Mouse (Mus musculus) megakaryocyte, embryonic 14.5 days (primary cell): ENCODE data around the gene Yars. TPM values are rescaled to one million over a fixed set of nuclear protein-coding genes. Genes with fewer than 3 reads are reported as not detected.
"Not testable (repeated sequence)": the region's sequence is repeated elsewhere in the genome, so short reads cannot be mapped to it uniquely, and the experiment has no call there.

Experiments
- H3K27me3 ChIP-seq: replicated peaks from 2 replicates; pipeline ENCODE3; 2012; ENCODE audit warnings: inconsistent platforms
- H3K36me3 ChIP-seq: replicated peaks from 2 replicates; pipeline ENCODE3; 2012; ENCODE audit warnings: low read length, inconsistent platforms, mixed read lengths
- H3K4me1 ChIP-seq: 2 replicates; pipeline ENCODE4 v1.6.1; 2012; ENCODE audit warnings: inconsistent platforms
- H3K4me3 ChIP-seq: replicated peaks from 2 replicates; pipeline ENCODE3; 2012; ENCODE audit warnings: moderate library complexity, mild to moderate bottlenecking, inconsistent platforms
- H3K9me3 ChIP-seq: 2 replicates; pipeline ENCODE4 v1.6.1; 2012; ENCODE audit warnings: inconsistent platforms
- FLI1 ChIP-seq: IDR thresholded peaks from 2 replicates; pipeline ENCODE4 v1.6.1; 2012; ENCODE audit warnings: low read length, inconsistent platforms, mixed read lengths
- GATA1 ChIP-seq: IDR thresholded peaks from 3 replicates; pipeline ENCODE4 v1.6.1; 2012; ENCODE audit warnings: mixed read lengths, low read length, inconsistent platforms, borderline replicate concordance
- polyA plus RNA-seq: library from polyadenylated mRNA; stranded (reverse); fragments of >175 nt; gene quantifications from 2 replicates; pipeline ENCODE4 v1.2.3, GENCODE M21; 2012; ENCODE audit warnings: low replicate concordance; ENCODE audit not compliant: insufficient read depth

Yars gene
- polyA plus RNA-seq, 1 experiment, result 17.4 TPM

DNA sequence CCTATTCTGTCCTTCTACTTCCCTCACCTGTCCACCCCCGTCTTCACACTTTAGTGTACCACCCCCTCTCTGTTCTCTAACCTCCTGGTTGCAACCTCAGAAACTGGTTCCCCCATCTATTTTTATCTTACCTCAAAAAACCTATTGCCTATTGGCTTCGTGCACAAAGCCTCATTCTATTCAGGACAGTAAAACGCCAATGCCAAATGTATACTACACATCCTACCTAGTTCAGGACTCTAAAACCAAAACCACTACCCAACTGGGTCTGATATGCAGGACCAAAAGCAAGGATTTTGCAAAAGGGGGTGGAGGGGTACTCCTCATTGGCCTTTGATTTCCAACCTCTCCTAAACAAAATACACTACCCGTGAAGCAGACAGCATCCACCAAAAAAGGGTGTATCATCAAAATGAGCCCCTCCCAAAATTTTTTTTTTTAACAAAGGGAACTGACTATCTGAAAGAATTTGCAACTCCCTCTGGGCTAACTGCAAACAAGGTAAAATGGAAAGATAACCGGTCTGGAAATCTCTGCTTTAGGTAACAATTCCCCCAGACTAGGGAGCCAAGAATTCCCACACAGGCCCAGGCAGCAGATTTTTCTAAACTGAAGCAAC lies 1.4 kb upstream of the Yars start:
- no peak for TF ChIP-seq GATA1
- no peak for TF ChIP-seq FLI1
- H3K4me3 ChIP-seq, result peak overlapping the region; percentile 96
- no peaks in the 10 kb centered on the region for H3K27me3 ChIP-seq
- H3K36me3 ChIP-seq, result peaks cover 17% of the 10 kb centered on the region
- no peaks in the 10 kb centered on the region for H3K9me3 ChIP-seq
- peaks cover 39% of the 10 kb centered on the region for H3K4me1 ChIP-seq

- Histone ChIP-seq H3K4me3 (peak overlapping the region; percentile 96), H3K9me3 (no peaks in the 10 kb centered on the region), H3K27me3 (no peaks in the 10 kb centered on the region), H3K36me3 (peaks cover 20% of the 10 kb centered on the region), H3K4me1 (peaks cover 46% of the 10 kb centered on the region)
- TF ChIP-seq GATA1, result no peak
- no peak for TF ChIP-seq FLI1
These were observed 588 bp upstream of the Yars start for GRCm38 (mm10) chr4:129188803-129189541.

DNA sequence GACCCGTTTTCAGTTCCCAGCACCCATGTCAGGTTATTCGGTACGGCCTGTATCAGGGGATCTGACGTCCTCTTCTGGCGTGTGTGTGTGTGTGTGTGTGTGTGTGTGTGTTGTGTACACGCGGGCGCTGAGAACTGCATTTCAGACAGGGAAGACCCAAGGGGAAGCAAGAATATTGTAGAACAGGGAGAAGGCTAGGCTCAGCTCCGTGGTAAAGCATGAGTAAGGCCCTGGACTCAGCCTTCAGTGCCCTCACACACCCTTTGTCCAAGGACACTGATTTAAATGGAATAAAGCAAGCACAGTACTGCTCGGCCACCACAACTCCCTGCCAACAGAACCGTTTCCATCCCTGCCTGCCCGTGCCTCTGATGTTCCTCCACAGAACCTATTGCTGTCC lies 978 bp downstream of the Yars start:
- Histone ChIP-seq H3K36me3 (peaks cover 30% of the 10 kb centered on the region), H3K4me1 (peaks cover 61% of the 10 kb centered on the region), H3K9me3 (no peaks in the 10 kb centered on the region), H3K27me3 (no peaks in the 10 kb centered on the region), H3K4me3 (peak overlapping the region; percentile 96)
- TF ChIP-seq FLI1 (no peak), GATA1 (no peak)

- no peak for TF ChIP-seq GATA1
- TF ChIP-seq FLI1, result no peak
- H3K36me3 ChIP-seq, result peaks cover 42% of the 10 kb centered on the region
- H3K9me3 ChIP-seq, result no peaks in the 10 kb centered on the region
- H3K27me3 ChIP-seq, result no peaks in the 10 kb centered on the region
- peaks cover 73% of the 10 kb centered on the region for H3K4me1 ChIP-seq
- peak overlapping the region; percentile 57 for H3K4me3 ChIP-seq
These were observed 2.1 kb downstream of the Yars start for GRCm38 (mm10) chr4:129191691-129192090.

DNA sequence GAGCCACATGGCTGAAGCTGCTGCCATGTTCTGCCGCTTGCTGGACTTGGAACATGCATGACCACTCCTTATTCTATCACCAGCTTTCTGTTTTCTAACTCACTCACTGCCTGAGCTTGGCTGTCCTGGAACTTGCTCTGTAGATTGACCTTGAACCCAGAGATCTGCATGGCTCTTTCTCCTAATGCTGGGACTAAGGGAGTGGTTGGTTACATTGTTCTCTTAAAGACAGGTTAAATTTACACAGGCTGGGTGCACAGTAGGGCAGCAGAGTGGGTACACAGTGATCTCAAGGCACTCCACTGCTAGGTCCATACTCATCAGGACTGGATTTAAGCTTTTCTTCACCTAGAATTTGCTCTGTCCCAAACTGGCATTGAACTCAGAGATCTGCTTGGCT lies 4.7 kb downstream of the Yars start:
- H3K4me3 ChIP-seq, result no peak overlapping the region
- no peaks in the 10 kb centered on the region for H3K9me3 ChIP-seq
- no peaks in the 10 kb centered on the region for H3K27me3 ChIP-seq
- H3K36me3 ChIP-seq, result peaks cover 63% of the 10 kb centered on the region
- H3K4me1 ChIP-seq, result peaks cover 61% of the 10 kb centered on the region
- TF ChIP-seq GATA1 (no peak), FLI1 (no peak)

DNA sequence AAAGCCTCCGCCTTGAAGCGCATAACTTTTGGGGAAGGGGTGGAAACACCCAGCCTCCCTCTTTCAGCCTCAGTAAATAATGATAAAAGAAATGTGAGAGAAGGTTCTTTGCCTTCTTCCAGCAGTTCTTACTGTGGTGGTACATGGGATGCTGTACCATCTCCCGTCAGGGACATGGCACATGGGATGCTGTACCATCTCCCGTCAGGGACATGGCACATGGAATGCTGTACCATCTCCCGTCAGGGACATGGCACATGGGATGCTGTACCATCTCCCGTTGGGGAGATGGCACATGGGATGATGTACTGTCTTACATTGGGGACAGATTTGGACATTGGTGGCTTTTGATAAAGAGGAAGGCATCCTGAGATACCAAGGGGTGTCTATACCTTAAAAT lies 8.0 kb downstream of the Yars start:
- no peaks in the 10 kb centered on the region for H3K27me3 ChIP-seq
- H3K4me3 ChIP-seq, result no peak overlapping the region
- H3K36me3 ChIP-seq, result peaks cover 89% of the 10 kb centered on the region
- H3K4me1 ChIP-seq, result peaks cover 39% of the 10 kb centered on the region
- no peaks in the 10 kb centered on the region for H3K9me3 ChIP-seq
- TF ChIP-seq GATA1 (no peak), FLI1 (no peak)

DNA sequence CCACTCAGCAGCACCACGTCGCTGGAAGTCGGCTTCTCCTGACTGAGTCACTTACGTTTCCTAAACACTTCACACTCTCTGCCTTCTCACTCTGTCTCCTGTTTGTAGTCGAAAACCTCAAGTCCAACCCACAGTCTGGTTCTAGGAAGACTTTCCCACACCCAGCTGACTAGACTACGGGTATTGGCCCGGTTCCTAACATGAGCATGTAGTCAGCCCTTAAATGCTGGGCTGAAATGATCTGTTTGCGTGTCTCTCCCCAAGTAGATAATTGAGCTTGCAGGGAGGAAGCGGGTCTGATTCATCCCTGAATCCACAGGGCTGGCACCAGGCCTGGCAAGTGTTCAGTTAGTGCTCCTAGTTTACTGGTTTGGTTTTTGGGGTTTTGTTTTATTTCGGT lies 15.1 kb downstream of the Yars start:
- Histone ChIP-seq H3K27me3 (no peaks in the 10 kb centered on the region), H3K9me3 (no peaks in the 10 kb centered on the region), H3K36me3 (peaks cover 98% of the 10 kb centered on the region), H3K4me1 (no peaks in the 10 kb centered on the region; the same call in 1 of the 2 replicates), H3K4me3 (no peak overlapping the region)
- TF ChIP-seq FLI1 (no peak), GATA1 (no peak)

- peaks cover 96% of the 10 kb centered on the region for H3K36me3 ChIP-seq
- no peaks in the 10 kb centered on the region; the same call in 1 of the 2 replicates for H3K4me1 ChIP-seq
- H3K27me3 ChIP-seq, result no peaks in the 10 kb centered on the region
- no peak overlapping the region for H3K4me3 ChIP-seq
- H3K9me3 ChIP-seq, result no peaks in the 10 kb centered on the region
- TF ChIP-seq FLI1, result no peak
These were observed 17.2 kb downstream of the Yars start for GRCm38 (mm10) chr4:129206792-129207191.

DNA sequence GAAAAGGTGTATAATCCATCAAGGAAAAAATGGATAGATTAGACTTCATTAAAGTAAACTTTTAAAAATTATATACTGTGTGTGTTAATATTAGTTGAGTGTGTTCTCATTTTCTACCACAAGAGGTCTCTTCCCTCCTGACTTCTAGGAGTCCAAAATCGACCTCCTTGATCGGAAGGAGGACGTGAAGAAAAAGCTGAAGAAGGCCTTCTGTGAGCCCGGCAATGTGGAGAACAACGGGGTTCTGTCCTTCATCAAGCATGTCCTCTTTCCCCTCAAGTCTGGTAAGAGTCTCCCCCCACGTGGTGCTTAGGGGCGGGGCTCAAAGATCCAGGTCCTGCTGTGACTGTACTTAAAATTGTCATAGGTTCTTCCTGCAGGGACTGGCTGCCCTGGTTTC lies 19.9 kb downstream of the Yars start:
- TF ChIP-seq FLI1 (no peak), GATA1 (no peak)
- Histone ChIP-seq H3K27me3 (no peaks in the 10 kb centered on the region), H3K4me1 (no peaks in the 10 kb centered on the region), H3K36me3 (peaks cover 94% of the 10 kb centered on the region), H3K4me3 (no peak overlapping the region), H3K9me3 (no peaks in the 10 kb centered on the region)

DNA sequence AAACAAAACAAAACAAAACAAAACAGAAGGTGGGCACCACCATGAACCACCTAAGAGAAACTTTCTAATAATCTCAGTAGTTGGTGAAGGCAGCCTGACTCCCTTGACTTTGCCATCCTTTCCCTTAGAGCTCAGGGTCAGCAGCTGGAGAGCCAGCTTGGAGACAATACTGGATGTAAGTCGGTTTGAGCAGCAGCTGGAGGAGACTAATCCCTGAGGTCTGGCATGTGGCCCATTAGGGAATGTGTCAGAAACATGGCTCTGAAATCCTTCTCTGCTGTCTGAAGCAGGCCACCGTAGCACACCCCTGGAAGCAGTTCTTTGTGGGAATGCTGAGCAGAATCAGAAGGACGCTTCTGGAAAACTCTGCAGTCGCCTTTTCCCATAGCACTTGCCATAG lies 21.9 kb downstream of the Yars start:
- H3K4me3 ChIP-seq, result no peak overlapping the region
- peaks cover 94% of the 10 kb centered on the region for H3K36me3 ChIP-seq
- TF ChIP-seq FLI1, result no peak
- TF ChIP-seq GATA1, result no peak
- H3K4me1 ChIP-seq, result no peaks in the 10 kb centered on the region
- no peaks in the 10 kb centered on the region for H3K9me3 ChIP-seq
- no peaks in the 10 kb centered on the region for H3K27me3 ChIP-seq

DNA sequence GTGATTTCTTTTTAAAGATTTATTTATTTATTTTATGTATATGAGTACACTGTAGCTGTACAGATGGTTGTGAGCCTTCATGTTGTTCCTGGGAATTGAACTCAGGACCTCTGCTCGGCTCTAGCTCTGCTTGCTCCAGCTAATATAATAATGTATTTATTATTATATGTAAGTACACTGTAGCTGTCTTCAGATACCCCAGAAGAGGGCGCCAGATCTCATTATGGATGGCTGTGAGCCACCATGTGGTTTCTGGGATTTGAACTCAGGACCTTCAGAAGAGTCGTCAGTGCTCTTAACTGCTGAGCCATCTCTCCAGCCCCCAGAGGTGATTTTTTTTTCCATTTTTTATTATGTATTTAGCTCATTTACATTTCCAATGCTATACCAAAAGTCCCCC lies 22.9 kb downstream of the Yars start:
- peaks cover 94% of the 10 kb centered on the region for H3K36me3 ChIP-seq
- not testable (repeated sequence) for H3K27me3 ChIP-seq, H3K4me1 ChIP-seq, H3K4me3 ChIP-seq, H3K9me3 ChIP-seq
